Mouse (Mus musculus) heart, embryonic 10.5 days (tissue): Measurements from ENCODE around the gene Cish. TPM values are rescaled to one million over a fixed set of nuclear protein-coding genes. Genes with fewer than 3 reads are reported as not detected.

Experiments
- DNase-seq: peaks from one replicate; pipeline ENCODE4 v3.0.0-alpha.2; 2017; ENCODE audit warnings: low spot score
- H3K27ac ChIP-seq: fragments of 300-500 bp; sonication (generic); 2 replicates; pipeline ENCODE4 v1.5.1; 2016; ENCODE audit warnings: mild to moderate bottlenecking
- H3K27me3 ChIP-seq: fragments of 300-500 bp; sonication (generic); 2 replicates; pipeline ENCODE4 v1.6.1; 2016; ENCODE audit warnings: mild to moderate bottlenecking; ENCODE audit not compliant: poor library complexity, insufficient read depth, severe bottlenecking
- H3K36me3 ChIP-seq: fragments of 300-500 bp; sonication (generic); 2 replicates; pipeline ENCODE4 v1.6.1; 2016; ENCODE audit warnings: mild to moderate bottlenecking, moderate library complexity
- H3K4me1 ChIP-seq: fragments of 300-500 bp; sonication (generic); 2 replicates; pipeline ENCODE4 v1.6.1; 2016; ENCODE audit warnings: mild to moderate bottlenecking
- H3K4me3 ChIP-seq: fragments of 300-500 bp; sonication (generic); 2 replicates; pipeline ENCODE4 v1.5.1; 2016; ENCODE audit warnings: mild to moderate bottlenecking, moderate library complexity
- H3K9me3 ChIP-seq: fragments of 300-500 bp; sonication (generic); 2 replicates; pipeline ENCODE4 v1.6.1; 2016; ENCODE audit warnings: mild to moderate bottlenecking, moderate library complexity
- WGBS: fragments of 180-500 bp; shearing (Covaris S2); methylation state at CpG from one replicate; pipeline ENCODE4 v1.1.7; 2016; 5-methylcytosine and 5-hydroxymethylcytosine counted together
- polyA plus RNA-seq: library from polyadenylated mRNA; unstranded; fragments of >200 nt; fragmentation: Nextera tagmentation; extraction: Ambion mirVana; gene quantifications from 2 replicates; pipeline ENCODE4 v1.2.1, GENCODE M21; 2016

The Cish gene
- polyA plus RNA-seq, 1 experiment from 2014 or later, result 9.4 TPM

GRCm38 (mm10) chr9:107278527-107279377, 17.1 kb upstream of the Cish start:
- no peaks in the 10 kb centered on the region for H3K36me3 ChIP-seq
- H3K9me3 ChIP-seq, result no peaks in the 10 kb centered on the region
- DNase-seq, result no peak
- 44% methylated on average over 8 of the region's 8 CpGs for WGBS
- H3K27ac ChIP-seq, result no peak overlapping the region; the same call in 1 of the 2 replicates
- H3K4me3 ChIP-seq, result no peak overlapping the region
- H3K27me3 ChIP-seq, result peaks cover 14% of the 10 kb centered on the region; the same call in 1 of the 2 replicates
- H3K4me1 ChIP-seq, result peaks cover 31% of the 10 kb centered on the region

GRCm38 (mm10) chr9:107279378-107280321, 16.2 kb upstream of the Cish start:
- DNase-seq, result no peak
- H3K27ac ChIP-seq, result peak overlapping the region; percentile 75

GRCm38 (mm10) chr9:107280322-107281027, 15.4 kb upstream of the Cish start:
- Histone ChIP-seq H3K4me3 (peak overlapping the region; percentile 36; the same call in 1 of the 2 replicates), H3K36me3 (no peaks in the 10 kb centered on the region), H3K4me1 (peaks cover 34% of the 10 kb centered on the region), H3K9me3 (no peaks in the 10 kb centered on the region), H3K27ac (peak overlapping the region; percentile 75), H3K27me3 (peaks cover 14% of the 10 kb centered on the region; the same call in 1 of the 2 replicates)
- DNase-seq, result no peak
- 32% methylated on average over 13 of the region's 13 CpGs for WGBS

More at GRCm38 (mm10) chr9:107279378-107280321, 16.2 kb upstream of the Cish start:
- Histone ChIP-seq H3K36me3 (no peaks in the 10 kb centered on the region), H3K9me3 (no peaks in the 10 kb centered on the region), H3K4me1 (peaks cover 31% of the 10 kb centered on the region), H3K4me3 (peak overlapping the region; percentile 36), H3K27me3 (peaks cover 14% of the 10 kb centered on the region; the same call in 1 of the 2 replicates)
- 17% methylated on average over 16 of the region's 16 CpGs for WGBS

GRCm38 (mm10) chr9:107281241-107281987, 14.4 kb upstream of the Cish start:
- Histone ChIP-seq H3K4me3 (no peak overlapping the region), H3K27me3 (peaks cover 14% of the 10 kb centered on the region; the same call in 1 of the 2 replicates), H3K9me3 (no peaks in the 10 kb centered on the region), H3K4me1 (peaks cover 39% of the 10 kb centered on the region), H3K27ac (no peak overlapping the region), H3K36me3 (no peaks in the 10 kb centered on the region)
- no peak for DNase-seq
- 85% methylated on average over 5 of the region's 5 CpGs for WGBS

GRCm38 (mm10) chr9:107282951-107283350, 12.9 kb upstream of the Cish start:
- no peak for DNase-seq
- Histone ChIP-seq H3K9me3 (no peaks in the 10 kb centered on the region), H3K27me3 (peaks cover 15% of the 10 kb centered on the region; the same call in 1 of the 2 replicates), H3K27ac (no peak overlapping the region), H3K4me1 (peaks cover 44% of the 10 kb centered on the region), H3K36me3 (no peaks in the 10 kb centered on the region), H3K4me3 (no peak overlapping the region)
- 93% methylated on average over 9 of the region's 9 CpGs for WGBS

- 15% methylated on average over 3 of the region's 3 CpGs for WGBS
- no peaks in the 10 kb centered on the region for H3K9me3 ChIP-seq
- DNase-seq, result no peak
Observed at GRCm38 (mm10) chr9:107285009-107285408, 10.8 kb upstream of the Cish start.

GRCm38 (mm10) chr9:107287294-107287693, 8.5 kb upstream of the Cish start:
- Histone ChIP-seq H3K4me3 (no peak overlapping the region), H3K4me1 (peaks cover 32% of the 10 kb centered on the region), H3K27ac (no peak overlapping the region), H3K27me3 (peaks cover 14% of the 10 kb centered on the region), H3K9me3 (no peaks in the 10 kb centered on the region), H3K36me3 (no peaks in the 10 kb centered on the region)
- WGBS, result 78% methylated on average over 2 of the region's 2 CpGs
- DNase-seq, result no peak

More at GRCm38 (mm10) chr9:107285009-107285408, 10.8 kb upstream of the Cish start:
- Histone ChIP-seq H3K4me3 (no peak overlapping the region), H3K36me3 (no peaks in the 10 kb centered on the region), H3K4me1 (peaks cover 39% of the 10 kb centered on the region), H3K27me3 (peaks cover 13% of the 10 kb centered on the region), H3K27ac (no peak overlapping the region)

GRCm38 (mm10) chr9:107288105-107288650, 7.6 kb upstream of the Cish start:
- no peak for DNase-seq
- H3K9me3 ChIP-seq, result no peaks in the 10 kb centered on the region
- no peaks in the 10 kb centered on the region for H3K36me3 ChIP-seq
- H3K27ac ChIP-seq, result no peak overlapping the region
- 85% methylated on average over 14 of the region's 14 CpGs for WGBS
- H3K27me3 ChIP-seq, result peaks cover 23% of the 10 kb centered on the region
- no peak overlapping the region for H3K4me3 ChIP-seq
- H3K4me1 ChIP-seq, result peaks cover 36% of the 10 kb centered on the region

- WGBS, result 21% methylated on average over 8 of the region's 8 CpGs
- H3K27ac ChIP-seq, result peak overlapping the region; percentile 82
- no peak for DNase-seq
- H3K9me3 ChIP-seq, result no peaks in the 10 kb centered on the region
- peaks cover 36% of the 10 kb centered on the region for H3K4me1 ChIP-seq
- peak overlapping the region; percentile 66 for H3K4me3 ChIP-seq
- peaks cover 24% of the 10 kb centered on the region for H3K27me3 ChIP-seq
- no peaks in the 10 kb centered on the region for H3K36me3 ChIP-seq
Observed at GRCm38 (mm10) chr9:107288711-107289110, 7.1 kb upstream of the Cish start.

GRCm38 (mm10) chr9:107289211-107290076, 6.4 kb upstream of the Cish start, which contains the start of gene Mapkapk3:
TSS of gene Mapkapk3 (minus strand) at chr9:107289877.
- H3K27ac ChIP-seq, result peak within 1 kb of the TSS; percentile 82
- peak; percentile 96 for DNase-seq
- H3K9me3 ChIP-seq, result no peaks in the 10 kb centered on the region
- peaks cover 36% of the 10 kb centered on the region for H3K4me1 ChIP-seq
- no peaks in the 10 kb centered on the region for H3K36me3 ChIP-seq
- 1% methylated on average over 49 of the region's 49 CpGs for WGBS
- H3K27me3 ChIP-seq, result peaks cover 24% of the 10 kb centered on the region
- H3K4me3 ChIP-seq, result peak within 1 kb of the TSS; percentile 66

- peaks cover 36% of the 10 kb centered on the region for H3K4me1 ChIP-seq
- no peak overlapping the region for H3K27ac ChIP-seq
- peaks cover 28% of the 10 kb centered on the region for H3K27me3 ChIP-seq
- H3K9me3 ChIP-seq, result no peaks in the 10 kb centered on the region
- DNase-seq, result peak; percentile 89
- no peaks in the 10 kb centered on the region for H3K36me3 ChIP-seq
- no peak overlapping the region for H3K4me3 ChIP-seq
- WGBS, result 24% methylated on average over 10 of the region's 10 CpGs
Observed at GRCm38 (mm10) chr9:107290897-107291296, 4.9 kb upstream of the Cish start.
